Mouse (Mus musculus): ENCODE results near the gene Auh.

DNA sequence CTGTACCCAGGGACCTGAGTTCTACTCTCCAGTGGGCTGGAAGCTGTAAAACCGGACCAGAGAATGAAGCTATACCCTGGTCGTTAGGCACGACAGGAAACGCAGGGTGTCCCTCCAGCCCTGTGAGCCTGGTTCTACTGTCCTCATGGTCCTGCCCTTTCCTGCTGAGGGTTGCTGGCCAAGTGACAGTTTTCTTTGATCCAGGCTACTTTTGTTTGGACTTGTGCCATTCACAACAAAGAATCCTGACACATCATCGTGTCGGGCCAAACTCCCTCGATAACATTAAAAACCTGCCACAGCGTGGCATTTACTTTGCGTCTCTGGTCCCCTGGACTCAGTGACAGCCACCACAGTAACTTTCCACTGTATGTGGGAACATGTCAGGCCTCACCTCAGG, 107.9 kb downstream of the Auh start:
- no peak for TF ChIP-seq CTCF (IDR thresholded peaks at IDR 0.05)
- TF ChIP-seq POLR2A (IDR thresholded peaks at IDR 0.05; ENCODE audit: insufficient read depth, low read depth, low read length) = no peak
- no peak for TF ChIP-seq EP300 (IDR thresholded peaks at IDR 0.05; ENCODE audit: insufficient read depth, low read depth, low read length)
